Mouse (Mus musculus): ENCODE measurements at regions not wholly inside any gene's neighbourhood (a gene's known extent, or its start where the extent isn't known, plus 50 kb on each side); places are given as distances from the start of the nearest gene placed in this dataset.

DNA sequence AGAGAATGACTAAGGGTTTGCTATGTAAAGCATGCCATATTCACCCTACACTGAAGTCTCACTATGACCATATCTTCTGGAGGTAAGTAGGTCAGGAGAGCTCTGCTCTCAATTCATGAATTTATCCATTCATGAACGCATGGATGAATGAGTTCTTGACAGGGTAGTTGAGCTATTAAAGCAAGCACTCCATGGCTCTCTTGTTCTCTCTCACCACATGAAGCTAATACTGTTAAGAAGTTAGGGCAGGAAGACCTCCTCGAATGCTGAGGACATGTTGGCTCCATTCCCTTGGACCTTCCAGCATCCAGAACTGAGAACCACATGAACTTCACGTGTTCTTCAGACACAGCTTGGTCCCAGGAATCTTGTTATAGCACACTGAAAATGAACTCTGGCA is 53.4 kb upstream of the Lmcd1 start:
- no peak for ATAC-seq (ENCODE audit: insufficient number of reproducible peaks, insufficient read depth, low FRiP score, low read depth)
- WGBS, result 64% methylated on average over 3 of the region's 3 CpGs
- Histone ChIP-seq H3K27me3 (ENCODE audit: control insufficient read depth, insufficient read depth, low read length) (no peaks in the 10 kb centered on the region), H3K36me3 (ENCODE audit: control insufficient read depth, insufficient read depth, low read length) (no peaks in the 10 kb centered on the region), H3K4me3 (ENCODE audit: control insufficient read depth in 1 of 2, insufficient read depth in 1 of 2, low read depth in 1 of 2, low read length in 2 of 2) (no peak overlapping the region), H3K4me2 (ENCODE audit: low read length) (no peak overlapping the region), H3K9me3 (ENCODE audit: control insufficient read depth, low read length) (no peaks in the 10 kb centered on the region), H3K9ac (ENCODE audit: low read length) (no peak overlapping the region), H3K4me1 (ENCODE audit: control insufficient read depth in 2 of 2, insufficient read depth in 2 of 2, low read length in 2 of 2) (no peaks in the 10 kb centered on the region), H3K27ac (replicated peaks in 1 of 2; ENCODE audit: control insufficient read depth in 1 of 2, insufficient read depth in 1 of 2, low read depth in 2 of 2, low read length in 2 of 2) (no peak overlapping the region)

DNA sequence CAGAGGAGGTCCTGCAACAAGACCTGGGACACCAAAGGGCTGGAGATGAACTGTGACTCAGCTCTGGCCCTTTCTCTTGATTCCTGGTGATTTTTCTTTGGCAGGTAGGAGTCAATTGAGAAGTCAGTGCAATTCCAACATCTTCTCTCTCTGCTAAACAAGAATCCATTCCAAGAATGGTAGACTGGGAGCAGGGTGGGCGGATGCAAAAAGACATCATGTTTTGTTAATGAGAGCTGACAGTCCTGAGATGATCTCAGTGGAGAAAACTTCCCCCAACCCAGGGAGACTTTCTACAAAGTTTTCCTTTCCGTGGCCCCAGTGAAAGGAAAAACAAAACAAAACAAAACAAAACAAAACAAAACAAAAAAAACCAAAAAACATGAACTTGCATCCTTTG is 52.2 kb upstream of the Lmcd1 start:
- Histone ChIP-seq H3K36me3 (ENCODE audit: control insufficient read depth, insufficient read depth, low read length) (no peaks in the 10 kb centered on the region), H3K4me2 (ENCODE audit: low read length) (no peak overlapping the region), H3K9ac (ENCODE audit: low read length) (no peak overlapping the region), H3K27me3 (ENCODE audit: control insufficient read depth, insufficient read depth, low read length) (no peaks in the 10 kb centered on the region), H3K27ac (replicated peaks in 1 of 2; ENCODE audit: control insufficient read depth in 1 of 2, insufficient read depth in 1 of 2, low read depth in 2 of 2, low read length in 2 of 2) (no peak overlapping the region), H3K4me1 (ENCODE audit: control insufficient read depth in 2 of 2, insufficient read depth in 2 of 2, low read length in 2 of 2) (no peaks in the 10 kb centered on the region), H3K9me3 (ENCODE audit: control insufficient read depth, low read length) (no peaks in the 10 kb centered on the region), H3K4me3 (ENCODE audit: control insufficient read depth in 1 of 2, insufficient read depth in 1 of 2, low read depth in 1 of 2, low read length in 2 of 2) (no peak overlapping the region)
- no peak for ATAC-seq (ENCODE audit: insufficient number of reproducible peaks, insufficient read depth, low FRiP score, low read depth)
- WGBS, result 64% methylated on average over 2 of the region's 2 CpGs

DNA sequence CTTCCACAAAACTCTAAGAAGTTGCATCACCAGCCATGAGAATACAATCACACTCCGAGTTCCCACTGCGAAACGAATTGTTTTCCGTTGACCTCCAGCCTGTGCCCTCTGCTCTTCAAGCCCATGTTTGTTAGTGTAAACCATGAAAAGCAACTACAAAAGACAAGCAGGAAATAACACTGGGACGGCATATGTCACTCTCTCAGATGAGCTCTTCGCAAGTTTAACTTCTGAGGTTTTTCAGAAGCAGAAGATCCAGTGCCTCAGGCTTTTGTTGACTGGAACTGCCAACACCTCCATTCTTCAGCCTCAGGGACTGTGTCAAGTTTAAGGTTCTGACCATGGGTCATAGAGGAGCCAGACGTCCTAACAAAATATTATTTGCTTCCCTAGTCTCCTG is 50.2 kb upstream of the Lmcd1 start:
- WGBS, result 76% methylated on average over 7 of the region's 7 CpGs
- Histone ChIP-seq H3K4me3 (ENCODE audit: control insufficient read depth in 1 of 2, insufficient read depth in 1 of 2, low read depth in 1 of 2, low read length in 2 of 2) (no peak overlapping the region), H3K4me1 (ENCODE audit: control insufficient read depth in 2 of 2, insufficient read depth in 2 of 2, low read length in 2 of 2) (no peaks in the 10 kb centered on the region), H3K4me2 (ENCODE audit: low read length) (no peak overlapping the region), H3K9ac (ENCODE audit: low read length) (no peak overlapping the region), H3K36me3 (ENCODE audit: control insufficient read depth, insufficient read depth, low read length) (no peaks in the 10 kb centered on the region), H3K27me3 (ENCODE audit: control insufficient read depth, insufficient read depth, low read length) (no peaks in the 10 kb centered on the region), H3K9me3 (ENCODE audit: control insufficient read depth, low read length) (no peaks in the 10 kb centered on the region), H3K27ac (replicated peaks in 1 of 2; ENCODE audit: control insufficient read depth in 1 of 2, insufficient read depth in 1 of 2, low read depth in 2 of 2, low read length in 2 of 2) (no peak overlapping the region)
- ATAC-seq (ENCODE audit: insufficient number of reproducible peaks, insufficient read depth, low FRiP score, low read depth), result no peak
